Mouse (Mus musculus): ENCODE measurements around the gene Bcl2l14.

DNA sequence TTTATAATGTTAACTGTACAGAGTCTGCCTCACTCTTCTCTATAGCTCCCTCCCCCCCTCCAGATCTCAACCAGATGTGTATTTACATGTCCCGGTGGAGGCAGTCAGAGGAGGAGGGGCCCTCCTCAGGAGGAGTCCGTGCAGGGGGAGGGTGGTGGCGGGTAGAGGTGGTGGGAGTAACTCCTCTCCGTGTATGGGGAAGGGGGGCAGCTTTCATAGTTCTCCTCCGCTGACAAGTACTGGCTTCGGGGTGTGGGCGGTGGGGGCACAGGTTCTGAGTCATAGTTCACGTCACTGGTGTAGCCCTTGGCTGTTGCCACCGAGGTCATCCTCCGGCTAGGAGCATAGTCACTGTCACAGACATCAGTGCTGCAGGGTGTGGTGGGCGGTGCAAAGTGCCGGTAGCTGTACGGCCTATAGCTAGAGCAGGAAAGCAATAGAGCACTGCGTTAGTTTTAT lies 54.6 kb downstream of the Bcl2l14 start:
- TF ChIP-seq CTCF (IDR thresholded peaks at IDR 0.05; ENCODE audit: low read depth) (no peak), EP300 (IDR thresholded peaks at IDR 0.05; ENCODE audit: low read depth) (no peak)

Measured in liver, embryonic 14.5 days (tissue).